Mouse (Mus musculus) cerebellum, adult 11 months (tissue): Measurements from ENCODE around the gene Igfbp2.

ENCODE experiments used
- DNase-seq: peaks from one replicate; pipeline ENCODE4 v3.0.0; 2022

Gene Igfbp2

GRCm38 (mm10) chr1:72823751-72824706, at the start of gene Igfbp2:
Gene Igfbp2, plus strand, starts transcription at chr1:72824503.
- DNase-seq, result no peak

GRCm38 (mm10) chr1:72778789-72779188, 45.5 kb upstream of the Igfbp2 start:
- no peak for DNase-seq

- no peak for DNase-seq
These were observed 43.6 kb upstream of the Igfbp2 start for GRCm38 (mm10) chr1:72780720-72781119.

- no peak for DNase-seq
These were observed 41.0 kb upstream of the Igfbp2 start for GRCm38 (mm10) chr1:72783341-72783740.

- DNase-seq, result no peak
These were observed 40.3 kb upstream of the Igfbp2 start for GRCm38 (mm10) chr1:72784018-72784417.

- DNase-seq, result no peak
These were observed 33.6 kb upstream of the Igfbp2 start for GRCm38 (mm10) chr1:72790670-72791069.

- DNase-seq, result no peak
These were observed 32.6 kb upstream of the Igfbp2 start for GRCm38 (mm10) chr1:72791743-72792142.

- DNase-seq, result no peak
These were observed 32.0 kb upstream of the Igfbp2 start for GRCm38 (mm10) chr1:72792262-72792661.

GRCm38 (mm10) chr1:72793230-72793629, 31.1 kb upstream of the Igfbp2 start:
- DNase-seq, result no peak

GRCm38 (mm10) chr1:72796128-72796527, 28.2 kb upstream of the Igfbp2 start:
- no peak for DNase-seq

GRCm38 (mm10) chr1:72797102-72797665, 27.1 kb upstream of the Igfbp2 start:
- no peak for DNase-seq

- DNase-seq, result no peak
These were observed 25.9 kb upstream of the Igfbp2 start for GRCm38 (mm10) chr1:72798441-72798840.

GRCm38 (mm10) chr1:72804031-72804430, 20.3 kb upstream of the Igfbp2 start:
- DNase-seq, result no peak

GRCm38 (mm10) chr1:72805037-72805436, 19.3 kb upstream of the Igfbp2 start:
- DNase-seq, result no peak

GRCm38 (mm10) chr1:72805476-72806043, 18.7 kb upstream of the Igfbp2 start:
- DNase-seq, result no peak

GRCm38 (mm10) chr1:72806044-72806584, 18.2 kb upstream of the Igfbp2 start:
- no peak for DNase-seq

- DNase-seq, result no peak
These were observed 15.0 kb upstream of the Igfbp2 start for GRCm38 (mm10) chr1:72809304-72809703.

GRCm38 (mm10) chr1:72809951-72810675, 14.2 kb upstream of the Igfbp2 start:
- DNase-seq, result no peak

GRCm38 (mm10) chr1:72811061-72811460, 13.2 kb upstream of the Igfbp2 start:
- DNase-seq, result no peak

- no peak for DNase-seq
These were observed 11.1 kb upstream of the Igfbp2 start for GRCm38 (mm10) chr1:72813089-72813638.

GRCm38 (mm10) chr1:72813639-72814403, 10.5 kb upstream of the Igfbp2 start:
- DNase-seq, result no peak

GRCm38 (mm10) chr1:72815184-72815583, 9.1 kb upstream of the Igfbp2 start:
- no peak for DNase-seq
